Mouse (Mus musculus): Measurements from ENCODE around the gene Olfr1122. TPM values are rescaled to one million over a fixed set of nuclear protein-coding genes. Genes with fewer than 3 reads are reported as not detected.

Gene Olfr1122
- polyA plus RNA-seq, 1 experiment, result not detected

DNA sequence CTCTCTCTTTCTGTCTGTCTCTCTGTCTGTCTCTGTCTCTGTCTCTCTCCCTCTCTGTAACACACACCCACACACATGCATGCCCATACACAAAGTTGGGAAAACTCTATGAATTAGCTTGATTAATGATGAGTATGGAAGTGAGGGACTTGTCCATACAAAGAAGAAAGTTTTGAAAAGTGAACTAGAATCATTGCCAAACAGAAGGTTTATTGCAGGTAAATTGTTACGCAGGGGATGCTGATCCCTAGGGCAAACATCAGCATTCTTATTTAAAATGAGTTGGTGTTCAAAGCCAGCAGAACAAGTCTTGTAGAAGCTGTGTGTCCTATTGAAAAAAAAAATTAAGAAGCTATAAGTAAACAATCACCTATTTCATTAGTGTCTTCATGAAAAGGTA lies 30.7 kb downstream of the Olfr1122 start, which contains the start of gene Olfr1123:
TSS of gene Olfr1123 (plus strand) at position 301 of the 400 bp plus-strand sequence.
- TF ChIP-seq POLR2A (IDR thresholded peaks at IDR 0.05; ENCODE audit: insufficient read depth, low read length) (no peak), EP300 (IDR thresholded peaks at IDR 0.05; ENCODE audit: insufficient read depth, low read depth, low read length) (no peak), CTCF (IDR thresholded peaks at IDR 0.05; ENCODE audit: low read depth, low read length) (no peak)
- no peak within 1 kb of the TSS for H3K4me3 ChIP-seq (ENCODE audit: low read depth, low read length)

DNA sequence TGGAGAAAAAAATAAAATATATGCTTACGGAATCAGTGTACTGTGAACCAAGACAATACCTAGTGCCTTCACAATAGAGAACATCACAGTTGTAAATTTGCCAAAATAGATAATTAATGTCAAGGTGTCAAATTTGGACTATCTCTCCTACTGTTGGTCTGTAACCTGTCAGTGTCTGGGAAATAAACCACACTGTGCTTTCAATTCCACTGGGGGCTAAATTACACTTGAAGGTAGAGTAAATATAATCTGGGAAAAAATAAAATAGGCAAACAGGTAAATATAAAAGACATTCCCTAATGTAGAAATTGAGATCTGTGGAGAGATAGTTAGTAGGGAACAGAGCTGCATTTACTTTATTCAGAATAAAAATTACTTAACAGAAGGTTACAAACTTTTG lies 44.3 kb downstream of the Olfr1122 start, which contains the start of gene Olfr1124:
TSS of gene Olfr1124 (plus strand) at position 301 of the 400 bp plus-strand sequence.
- Histone ChIP-seq H3K9me3 (replicated peaks; ENCODE audit: control insufficient read depth, insufficient read depth, low read length, poor library complexity, severe bottlenecking) (no peaks in the 10 kb centered on the region), H3K27ac (ENCODE audit: insufficient read depth, low read length) (no peak within 1 kb of the TSS), H3K4me1 (ENCODE audit: control insufficient read depth, insufficient read depth, low read length) (no peaks in the 10 kb centered on the region), H3K27me3 (ENCODE audit: control insufficient read depth, insufficient read depth, low read length, poor library complexity, severe bottlenecking) (no peaks in the 10 kb centered on the region), H3K36me3 (ENCODE audit: control insufficient read depth, insufficient read depth, low read length, poor library complexity, severe bottlenecking) (no peaks in the 10 kb centered on the region), H3K9ac (ENCODE audit: low read depth, poor library complexity, severe bottlenecking) (no peak within 1 kb of the TSS), H3K4me3 (ENCODE audit: low read depth, low read length) (no peak within 1 kb of the TSS)
- TF ChIP-seq POLR2A (IDR thresholded peaks at IDR 0.05; ENCODE audit: insufficient read depth, low read length) (no peak), CTCF (IDR thresholded peaks at IDR 0.05; ENCODE audit: low read depth, low read length) (no peak), EP300 (IDR thresholded peaks at IDR 0.05; ENCODE audit: insufficient read depth, low read depth, low read length) (no peak)

More for the DNA sequence above, 30.7 kb downstream of the Olfr1122 start, which contains the start of gene Olfr1123:
- Histone ChIP-seq H3K9me3 (replicated peaks; ENCODE audit: control insufficient read depth, insufficient read depth, low read length, poor library complexity, severe bottlenecking) (no peaks in the 10 kb centered on the region), H3K9ac (ENCODE audit: low read depth, poor library complexity, severe bottlenecking) (no peak within 1 kb of the TSS), H3K4me1 (ENCODE audit: control insufficient read depth, insufficient read depth, low read length) (no peaks in the 10 kb centered on the region), H3K27ac (ENCODE audit: insufficient read depth, low read length) (no peak within 1 kb of the TSS), H3K27me3 (ENCODE audit: control insufficient read depth, insufficient read depth, low read length, poor library complexity, severe bottlenecking) (no peaks in the 10 kb centered on the region), H3K36me3 (ENCODE audit: control insufficient read depth, insufficient read depth, low read length, poor library complexity, severe bottlenecking) (no peaks in the 10 kb centered on the region)

GRCm38 (mm10) chr2:87437731-87438130 lies 52.1 kb downstream of the Olfr1122 start:
- Histone ChIP-seq H3K4me3 (ENCODE audit: low read depth, low read length) (no peak overlapping the region), H3K4me1 (ENCODE audit: control insufficient read depth, insufficient read depth, low read length) (no peaks in the 10 kb centered on the region), H3K27me3 (ENCODE audit: control insufficient read depth, insufficient read depth, low read length, poor library complexity, severe bottlenecking) (no peaks in the 10 kb centered on the region), H3K27ac (ENCODE audit: insufficient read depth, low read length) (no peak overlapping the region), H3K9me3 (replicated peaks; ENCODE audit: control insufficient read depth, insufficient read depth, low read length, poor library complexity, severe bottlenecking) (no peaks in the 10 kb centered on the region), H3K36me3 (ENCODE audit: control insufficient read depth, insufficient read depth, low read length, poor library complexity, severe bottlenecking) (no peaks in the 10 kb centered on the region), H3K9ac (ENCODE audit: low read depth, poor library complexity, severe bottlenecking) (no peak overlapping the region)
- TF ChIP-seq POLR2A (IDR thresholded peaks at IDR 0.05; ENCODE audit: insufficient read depth, low read length), result no peak
- no peak for TF ChIP-seq EP300 (IDR thresholded peaks at IDR 0.05; ENCODE audit: insufficient read depth, low read depth, low read length)
- TF ChIP-seq CTCF (IDR thresholded peaks at IDR 0.05; ENCODE audit: low read depth, low read length), result peak; percentile 24

Other genes starting within 250 kb of the Olfr1122 start
- gene Olfr1110, start 245.5 kb upstream of the Olfr1122 start, polyA plus RNA-seq (2011; ENCODE audit: insufficient read depth, insufficient read length, low read depth, missing spikeins), result not detected in 2 replicates
- gene Olfr1111, start 233.2 kb upstream of the Olfr1122 start, polyA plus RNA-seq (2011; ENCODE audit: insufficient read depth, insufficient read length, low read depth, missing spikeins), result not detected in 2 replicates
- gene Olfr1112, start 198.1 kb upstream of the Olfr1122 start, polyA plus RNA-seq (2011; ENCODE audit: insufficient read depth, insufficient read length, low read depth, missing spikeins), result not detected in 2 replicates
- not detected in 2 replicates for gene Olfr1113, start 176.9 kb upstream of the Olfr1122 start, polyA plus RNA-seq (2011; ENCODE audit: insufficient read depth, insufficient read length, low read depth, missing spikeins)
- gene Olfr1115, start 137.8 kb upstream of the Olfr1122 start, polyA plus RNA-seq (2011; ENCODE audit: insufficient read depth, insufficient read length, low read depth, missing spikeins), result not detected in 2 replicates
- 0.10 TPM in 1 of 2 replicates, not detected in the other for gene Olfr1116, start 118.3 kb upstream of the Olfr1122 start, polyA plus RNA-seq (2011; ENCODE audit: insufficient read depth, insufficient read length, low read depth, missing spikeins)
- not detected in 2 replicates for gene Olfr1118, start 78.3 kb upstream of the Olfr1122 start, polyA plus RNA-seq (2011; ENCODE audit: insufficient read depth, insufficient read length, low read depth, missing spikeins)
- not detected in 2 replicates for gene Olfr1120, start 31.0 kb upstream of the Olfr1122 start, polyA plus RNA-seq (2011; ENCODE audit: insufficient read depth, insufficient read length, low read depth, missing spikeins)
- gene Olfr1121, start 16.0 kb upstream of the Olfr1122 start, polyA plus RNA-seq (2011; ENCODE audit: insufficient read depth, insufficient read length, low read depth, missing spikeins), result not detected in 2 replicates
- not detected in 2 replicates for gene Olfr1123, start 30.8 kb downstream of the Olfr1122 start, polyA plus RNA-seq (2011; ENCODE audit: insufficient read depth, insufficient read length, low read depth, missing spikeins)
- gene Olfr1124, start 44.4 kb downstream of the Olfr1122 start, polyA plus RNA-seq (2011; ENCODE audit: insufficient read depth, insufficient read length, low read depth, missing spikeins), result not detected in 2 replicates
- gene Olfr1126, start 68.1 kb downstream of the Olfr1122 start, polyA plus RNA-seq (2011; ENCODE audit: insufficient read depth, insufficient read length, low read depth, missing spikeins), result not detected in 2 replicates
- not detected in 2 replicates for gene Pramel7, start 111.2 kb downstream of the Olfr1122 start, polyA plus RNA-seq (2011; ENCODE audit: insufficient read depth, insufficient read length, low read depth, missing spikeins)
- 0.76 and 1.4 TPM in 2 replicates for gene Pramel6, start 120.7 kb downstream of the Olfr1122 start, polyA plus RNA-seq (2011; ENCODE audit: insufficient read depth, insufficient read length, low read depth, missing spikeins)
- gene Olfr153, start 145.9 kb downstream of the Olfr1122 start, polyA plus RNA-seq (2011; ENCODE audit: insufficient read depth, insufficient read length, low read depth, missing spikeins), result not detected in 2 replicates
- not detected in 2 replicates for gene Olfr1128, start 159.7 kb downstream of the Olfr1122 start, polyA plus RNA-seq (2011; ENCODE audit: insufficient read depth, insufficient read length, low read depth, missing spikeins)
- gene Olfr1129, start 188.1 kb downstream of the Olfr1122 start, polyA plus RNA-seq (2011; ENCODE audit: insufficient read depth, insufficient read length, low read depth, missing spikeins), result not detected in 2 replicates
- gene Olfr1130, start 220.4 kb downstream of the Olfr1122 start, polyA plus RNA-seq (2011; ENCODE audit: insufficient read depth, insufficient read length, low read depth, missing spikeins), result not detected in 2 replicates
- gene Olfr1131, start 241.3 kb downstream of the Olfr1122 start, polyA plus RNA-seq (2011; ENCODE audit: insufficient read depth, insufficient read length, low read depth, missing spikeins), result not detected in 2 replicates